Mouse (Mus musculus) 3T3-L1 (cell line): Measurements from ENCODE around the gene Olfr1006.
A peak's percentile ranks its signal among the peaks of the same experiment; 100 is the strongest.
"Not testable (repeated sequence)": the region's sequence is repeated elsewhere in the genome, so short reads cannot be mapped to it uniquely, and the experiment has no call there.

ENCODE experiments used
- DNase-seq: peaks from one replicate; pipeline ENCODE4 v3.0.0-alpha.2; 2015; ENCODE audit warnings: low read depth, low spot score

Gene Olfr1006

DNA sequence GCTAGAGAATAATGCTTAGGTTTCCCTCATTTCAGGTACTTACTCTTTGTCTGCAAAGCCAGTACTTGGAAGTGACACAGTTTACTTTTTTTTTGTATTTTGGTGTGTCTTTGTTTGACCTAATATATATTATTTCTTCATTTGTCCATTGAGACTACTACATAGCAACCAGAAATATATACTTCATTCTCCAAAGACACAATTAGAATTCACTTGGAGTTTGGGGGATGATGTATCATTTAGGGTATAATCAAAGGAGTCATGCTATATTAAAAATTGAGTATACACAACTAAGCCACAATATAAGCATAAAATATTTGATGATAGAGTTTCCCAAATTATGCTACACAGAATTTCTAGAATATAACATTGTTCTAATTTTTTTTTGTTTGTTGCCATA lies at the start of gene Olfr1006:
Gene Olfr1006 (minus strand): TSS at position 101 of the 400 bp plus-strand sequence.
- no peak for DNase-seq

GRCm38 (mm10) chr2:85725793-85726192 lies 47.2 kb upstream of the Olfr1006 start:
- peak; percentile 60 for DNase-seq

DNA sequence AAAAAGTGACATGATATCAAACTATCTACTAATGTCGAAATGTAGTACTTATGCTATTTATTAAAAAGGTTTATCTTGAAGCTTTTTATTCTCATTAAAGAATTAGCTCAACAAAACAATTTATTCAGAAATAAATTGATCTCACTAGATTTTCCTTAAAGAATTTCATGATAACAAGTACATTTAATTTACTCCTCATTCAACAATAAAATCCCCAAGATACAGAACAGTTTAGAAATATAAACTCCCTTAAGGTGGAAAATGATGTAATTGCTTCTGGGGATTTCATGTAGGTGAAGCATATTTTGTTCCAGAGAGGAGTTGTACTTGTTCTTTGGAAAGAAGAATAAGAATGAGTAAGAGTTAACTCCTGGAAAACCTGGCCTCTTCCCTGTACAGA lies 36.6 kb upstream of the Olfr1006 start, which contains the start of gene Olfr1009:
Gene Olfr1009 (plus strand): TSS at position 301 of the 400 bp plus-strand sequence.
- no peak for DNase-seq

DNA sequence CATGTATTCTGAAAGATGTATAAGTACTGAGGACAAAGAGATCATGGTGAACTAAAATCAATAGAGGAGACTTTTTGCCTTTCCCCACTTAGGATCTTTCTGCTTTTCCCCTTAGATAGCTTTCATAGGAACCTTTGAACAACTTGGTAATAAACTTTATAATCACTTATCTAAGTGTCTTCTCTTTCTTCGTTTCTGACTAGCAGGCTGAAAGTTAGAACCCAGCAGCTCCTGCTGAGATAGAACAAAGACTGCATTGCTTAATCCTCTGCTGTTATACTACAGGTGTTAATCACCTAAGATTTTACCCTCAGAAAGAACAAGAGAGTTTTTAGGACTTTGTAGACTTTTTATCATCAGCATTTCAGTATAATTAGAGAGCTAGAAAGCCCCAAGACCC lies 32.6 kb upstream of the Olfr1006 start:
- DNase-seq: no peak

DNA sequence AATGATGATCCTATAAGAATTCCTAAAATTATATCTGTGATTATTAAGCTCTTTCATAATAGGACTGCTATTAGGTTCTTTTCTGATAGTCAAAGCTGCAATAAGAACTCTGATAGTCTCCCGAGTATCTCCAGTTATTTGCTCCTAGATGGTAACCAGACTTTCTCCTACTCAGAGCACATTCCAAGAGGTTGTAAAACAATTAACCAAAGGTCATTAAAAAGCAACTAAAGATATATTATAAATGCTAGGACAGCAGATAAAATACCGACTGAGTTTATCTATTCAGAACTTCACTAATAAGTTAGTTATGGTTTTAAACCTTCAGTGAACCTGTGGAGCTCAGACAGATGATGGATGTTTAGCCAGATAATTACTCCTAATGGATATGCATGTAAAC lies 32.1 kb upstream of the Olfr1006 start:
- DNase-seq: not testable (repeated sequence)

- no peak for DNase-seq
These were observed 10.6 kb upstream of the Olfr1006 start, which contains the start of gene Olfr1008 for GRCm38 (mm10) chr2:85689131-85689530. Olfr1008 (plus strand) TSS chr2:85689431.

- DNase-seq: not testable (repeated sequence)
These were observed 14.2 kb downstream of the Olfr1006 start, which contains the start of gene Olfr154 for GRCm38 (mm10) chr2:85664355-85664754. Olfr154 (minus strand) TSS chr2:85664455.

DNA sequence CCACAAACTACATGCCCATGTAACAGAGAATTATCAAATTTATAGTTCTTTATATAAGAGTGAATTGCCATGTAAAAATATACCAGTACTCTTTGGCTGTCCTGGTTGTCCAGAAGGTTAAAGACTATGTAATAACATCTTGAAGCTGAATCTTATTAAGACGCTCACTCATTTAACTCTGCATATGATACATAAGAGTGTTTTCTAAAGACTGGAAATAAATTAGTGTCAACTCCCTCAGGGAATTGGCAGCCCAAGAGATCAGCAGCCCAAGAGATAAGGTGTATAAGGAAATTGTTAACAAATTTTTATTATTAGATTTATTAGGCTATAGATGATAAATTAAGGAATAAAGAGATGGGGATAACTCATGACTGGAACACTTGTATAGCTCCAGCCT lies 28.0 kb downstream of the Olfr1006 start, which contains the start of gene Olfr1002:
Gene Olfr1002 (minus strand): TSS at position 101 of the 400 bp plus-strand sequence.
- DNase-seq: no peak
